Mouse (Mus musculus) thymus, postnatal 10 days (tissue): ENCODE measurements around the gene Wif1.

Source experiments
- DNase-seq, 2 experiments: peaks; one replicate each; pipeline ENCODE4 v3.0.0; 2021; ENCODE audit warnings: low spot score in 2 of 2

Wif1 gene

GRCm38 (mm10) chr10:121070742-121071141 is 37.0 kb downstream of the Wif1 start:
- no peak for DNase-seq

DNA sequence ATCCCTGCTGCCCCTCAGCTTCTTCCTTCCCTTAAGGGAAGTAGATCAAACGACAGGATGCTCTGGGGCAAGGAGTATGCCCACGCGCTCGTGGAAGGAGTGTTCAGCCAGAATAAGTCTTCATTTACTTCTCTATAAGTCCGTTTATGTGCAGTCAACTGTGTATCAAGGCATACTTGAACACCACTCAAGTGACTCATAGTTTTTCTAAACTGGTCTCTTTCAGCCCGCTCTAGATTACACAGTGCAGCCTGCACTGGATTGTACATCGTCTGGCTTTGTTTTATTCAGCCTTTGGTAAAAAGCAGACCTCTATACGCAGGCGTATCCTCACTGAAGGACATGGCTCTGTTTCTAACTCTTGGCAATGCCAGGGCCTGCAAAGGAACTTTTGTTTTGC is 46.7 kb downstream of the Wif1 start:
- no peak for DNase-seq

DNA sequence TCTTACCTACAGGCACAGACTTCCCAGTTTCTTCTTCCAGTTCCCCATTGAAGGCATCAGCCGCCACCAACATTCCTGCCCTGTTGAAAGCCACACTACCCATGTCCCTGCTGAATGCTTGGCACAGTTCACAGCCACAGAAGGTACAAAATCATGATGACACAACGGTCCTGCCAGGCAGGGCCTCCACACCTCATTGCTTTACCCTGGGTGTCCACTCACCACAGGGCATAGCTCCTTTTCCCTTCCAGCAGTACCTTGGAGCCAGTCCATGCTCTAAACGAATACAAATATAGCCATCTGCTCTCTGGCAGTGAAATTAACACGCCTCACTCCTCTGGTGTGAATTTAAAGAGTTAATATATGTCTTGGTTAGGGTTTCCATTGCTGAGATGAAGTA is 49.1 kb downstream of the Wif1 start:
- DNase-seq: no peak

DNA sequence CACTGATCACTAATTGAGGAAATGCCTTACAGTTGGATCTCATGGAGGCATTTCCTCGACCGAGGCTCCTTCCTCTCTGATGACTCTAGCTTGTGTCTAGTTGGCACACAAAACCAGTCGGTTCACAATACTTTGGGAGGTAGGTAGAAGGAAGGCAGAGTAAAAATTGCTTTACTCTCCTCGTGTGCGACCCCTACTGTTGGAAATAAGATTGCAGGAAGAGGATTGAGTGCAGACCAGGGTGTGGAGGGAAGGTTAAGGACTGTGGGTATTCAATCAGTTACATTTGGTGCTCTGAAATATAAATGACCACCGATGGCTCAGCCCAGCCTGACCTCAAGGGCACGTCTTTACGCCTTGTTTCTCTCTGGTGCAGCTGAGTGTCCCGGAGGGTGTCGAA is 49.8 kb downstream of the Wif1 start:
- no peak for DNase-seq

DNA sequence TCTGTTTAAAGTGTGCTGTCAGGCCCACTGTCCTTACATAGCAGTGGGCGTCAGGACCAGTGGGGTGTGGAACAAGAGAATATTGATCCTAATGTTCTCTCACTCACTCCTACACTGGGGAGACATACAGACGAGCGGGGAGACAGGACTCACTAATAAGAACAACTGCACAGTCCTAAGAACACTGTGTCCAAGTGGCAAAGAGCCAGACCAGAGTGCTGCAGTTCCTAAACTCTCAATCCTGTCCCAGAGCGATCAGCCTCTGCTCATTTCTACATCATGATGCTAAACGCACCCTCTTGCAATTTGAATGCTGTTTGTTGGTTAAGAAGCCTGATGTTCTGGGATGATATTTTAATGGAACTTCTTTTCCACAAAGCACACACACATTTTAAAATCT is 54.9 kb downstream of the Wif1 start:
- no peak for DNase-seq

DNA sequence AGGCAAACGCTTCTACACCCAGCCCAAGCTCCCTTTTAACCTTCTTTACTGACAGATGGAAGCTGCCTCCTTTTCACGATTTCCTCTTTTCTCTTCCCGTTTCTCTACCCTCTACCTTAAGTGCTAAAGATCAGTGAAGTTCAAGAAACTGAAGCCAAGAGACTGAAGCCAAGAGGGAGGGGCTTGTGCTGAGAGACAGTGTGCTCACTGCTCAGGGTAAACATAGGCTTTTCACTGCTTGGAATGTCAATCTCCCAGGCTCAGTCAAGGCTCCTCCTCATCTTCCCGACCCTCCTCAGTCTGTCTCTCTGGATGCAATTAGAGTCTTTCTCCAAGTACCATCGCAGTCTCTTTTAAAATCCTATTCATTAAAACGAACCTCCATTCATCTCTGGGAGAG is 55.6 kb downstream of the Wif1 start:
- DNase-seq: no peak

- DNase-seq: no peak
Observed at GRCm38 (mm10) chr10:121090006-121090405, 56.2 kb downstream of the Wif1 start.

GRCm38 (mm10) chr10:121095948-121096347 is 62.2 kb downstream of the Wif1 start:
- DNase-seq: no peak

DNA sequence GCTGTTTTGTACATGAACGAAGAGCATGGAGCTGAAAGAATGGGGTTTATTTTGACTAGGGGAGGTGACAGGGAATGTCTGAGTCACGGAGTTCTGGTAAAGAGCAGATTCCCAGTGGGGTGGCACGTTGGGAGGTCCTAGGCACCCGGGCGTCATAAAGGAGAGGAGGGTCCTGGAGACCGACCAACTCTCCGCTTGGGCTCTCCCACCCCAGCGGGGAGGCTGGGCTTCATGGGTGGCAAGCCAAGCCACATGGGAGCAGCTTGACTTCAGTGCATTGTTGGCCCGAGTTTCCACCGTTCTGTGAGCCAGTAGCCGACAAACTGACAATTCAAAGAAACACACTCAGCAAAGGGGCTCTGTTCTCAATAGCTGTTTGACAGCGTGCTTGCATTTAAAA is 64.5 kb downstream of the Wif1 start:
- DNase-seq: no peak

DNA sequence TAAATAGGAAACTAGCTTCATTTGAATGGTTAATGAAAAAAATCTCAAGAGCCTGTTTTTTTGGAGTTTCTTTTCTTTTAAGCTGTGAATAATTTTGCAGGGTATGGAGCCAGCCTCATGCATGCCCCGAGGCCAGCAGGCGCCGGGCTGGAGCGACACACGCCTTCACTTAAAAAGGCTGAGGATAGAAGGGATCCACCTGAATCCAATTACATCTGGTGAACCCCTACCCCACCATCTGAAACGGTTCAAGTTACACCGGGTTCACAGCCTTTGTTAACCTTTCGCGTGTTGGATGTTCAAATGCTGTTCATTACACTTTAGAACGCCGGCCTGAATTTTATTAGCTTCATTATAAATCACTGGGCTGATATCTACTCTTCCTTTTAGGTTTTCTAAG is 65.9 kb downstream of the Wif1 start:
- no peak for DNase-seq

GRCm38 (mm10) chr10:121116115-121116514 is 82.4 kb downstream of the Wif1 start:
- DNase-seq: no peak

DNA sequence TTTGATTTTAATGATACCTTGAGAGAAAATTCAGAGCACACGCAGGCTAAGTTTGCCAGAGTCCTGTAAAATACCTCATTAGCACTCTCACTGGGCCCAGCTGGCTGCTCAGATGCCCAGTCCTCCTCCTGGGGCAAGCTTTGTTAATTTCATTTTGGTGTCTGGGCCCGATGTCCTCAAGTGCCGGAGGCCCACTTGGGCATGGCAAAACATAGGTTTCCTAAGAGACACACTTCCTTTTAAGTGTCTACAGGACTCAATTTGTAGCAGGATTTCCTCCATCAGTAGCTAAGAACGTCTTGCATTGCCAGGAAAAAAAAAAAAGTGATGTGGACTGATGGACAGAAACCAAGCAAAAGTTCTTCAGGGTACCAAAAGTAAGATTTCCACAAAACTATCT is 82.9 kb downstream of the Wif1 start:
- DNase-seq: no peak

GRCm38 (mm10) chr10:121120751-121121150 is 87.0 kb downstream of the Wif1 start:
- DNase-seq: no peak

GRCm38 (mm10) chr10:121124481-121124880 is 90.7 kb downstream of the Wif1 start:
- DNase-seq: peak in 1 of 2 experiments; percentile 43

GRCm38 (mm10) chr10:121129000-121129925 is 95.5 kb downstream of the Wif1 start:
- no peak for DNase-seq
